Mouse (Mus musculus): ENCODE measurements around the gene Ypel1. TPM values are rescaled to one million over a fixed set of nuclear protein-coding genes. Genes with fewer than 3 reads are reported as not detected.

The Ypel1 gene
- polyA plus RNA-seq, 2 experiments, result 20.3 to 36.9 TPM

DNA sequence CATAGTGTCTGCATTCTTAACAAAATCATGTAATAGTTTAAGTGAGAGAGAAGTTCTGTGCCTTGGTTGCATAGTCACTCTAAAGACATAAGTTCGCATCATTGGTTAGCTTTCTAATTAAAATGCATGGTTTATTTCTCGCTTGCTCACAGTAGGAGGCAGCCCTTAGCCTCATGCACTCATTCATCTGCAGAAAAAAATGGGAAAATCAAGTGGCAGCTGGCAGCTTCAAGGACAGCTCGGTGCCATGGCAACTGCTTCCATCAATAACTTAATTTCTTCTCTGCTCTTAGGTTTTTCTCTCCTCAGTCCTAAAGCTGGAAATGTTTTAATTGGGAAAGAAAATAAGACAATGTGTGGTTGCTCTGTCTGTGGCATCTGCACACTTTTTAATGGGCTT lies 13.9 kb upstream of the Ypel1 start:
- no peak overlapping the region for H3K9ac ChIP-seq (ENCODE audit: low read depth, low read length, severe bottlenecking)
- WGBS, result 76% methylated on average over 3 of the region's 3 CpGs
- H3K4me1 ChIP-seq (ENCODE audit: control insufficient read depth, insufficient read depth, low read length), result no peaks in the 10 kb centered on the region
- no peak for TF ChIP-seq POLR2A (IDR thresholded peaks at IDR 0.05; ENCODE audit: borderline replicate concordance, extremely low read depth, insufficient read depth, insufficient read length)
- H3K4me3 ChIP-seq (replicated peaks; ENCODE audit: low read length), result no peak overlapping the region
- H3K4me2 ChIP-seq (replicated peaks; ENCODE audit: low read depth, low read length, severe bottlenecking), result no peak overlapping the region
- no peaks in the 10 kb centered on the region for H3K27me3 ChIP-seq (ENCODE audit: control insufficient read depth, insufficient read depth, low read length)
- no peak overlapping the region for H3K27ac ChIP-seq (replicated peaks; ENCODE audit: low read depth, low read length)
- ATAC-seq (ENCODE audit: low FRiP score, low read depth) (no peak), DNase-seq (ENCODE audit: low spot score) (no peak)
- H3K9me3 ChIP-seq (ENCODE audit: control insufficient read depth, low read length), result no peaks in the 10 kb centered on the region
- H3K36me3 ChIP-seq (ENCODE audit: control insufficient read depth, insufficient read depth, low read length), result no peaks in the 10 kb centered on the region

DNA sequence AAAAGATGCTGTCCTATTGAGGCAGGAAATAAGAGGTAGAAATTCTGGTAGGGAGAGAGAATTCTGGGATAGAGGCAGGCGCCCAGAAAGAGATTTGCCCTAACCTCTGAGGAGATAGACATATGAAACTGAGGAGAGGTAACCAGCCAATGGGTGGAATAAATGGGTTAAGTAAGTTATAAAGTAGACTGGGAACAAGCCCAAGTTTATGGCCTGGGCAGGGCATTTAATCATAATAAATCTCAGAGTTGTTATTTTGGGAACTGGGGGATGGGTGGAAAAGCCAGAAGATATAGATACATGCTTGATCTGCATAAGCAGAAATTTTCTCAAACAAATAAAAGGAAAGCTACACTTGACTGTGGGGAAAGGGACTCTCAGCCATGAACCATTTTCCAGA lies 7.2 kb upstream of the Ypel1 start:
- DNase-seq (ENCODE audit: low spot score) (no peak), ATAC-seq (ENCODE audit: low FRiP score, low read depth) (no peak)
- Histone ChIP-seq H3K27me3 (ENCODE audit: control insufficient read depth, insufficient read depth, low read length) (no peaks in the 10 kb centered on the region), H3K4me1 (ENCODE audit: control insufficient read depth, insufficient read depth, low read length) (0 out of 2 replicates have a peak, but pooled peaks cover 2% of the 10 kb centered on the region), H3K4me2 (replicated peaks; ENCODE audit: low read depth, low read length, severe bottlenecking) (no peak overlapping the region), H3K27ac (replicated peaks; ENCODE audit: low read depth, low read length) (no peak overlapping the region), H3K36me3 (ENCODE audit: control insufficient read depth, insufficient read depth, low read length) (no peaks in the 10 kb centered on the region), H3K4me3 (replicated peaks; ENCODE audit: low read length) (no peak overlapping the region), H3K9me3 (ENCODE audit: control insufficient read depth, low read length) (no peaks in the 10 kb centered on the region), H3K9ac (ENCODE audit: low read depth, low read length, severe bottlenecking) (no peak overlapping the region)
- no peak for TF ChIP-seq POLR2A (IDR thresholded peaks at IDR 0.05; ENCODE audit: borderline replicate concordance, extremely low read depth, insufficient read depth, insufficient read length)
- 62% methylated on average over 1 of the region's 1 CpGs for WGBS

- no peaks in the 10 kb centered on the region for H3K36me3 ChIP-seq (ENCODE audit: control insufficient read depth, insufficient read depth, low read length)
- H3K4me1 ChIP-seq (ENCODE audit: control insufficient read depth, insufficient read depth, low read length), result peaks cover 4% of the 10 kb centered on the region
- ATAC-seq (ENCODE audit: low FRiP score, low read depth) (no peak), DNase-seq (ENCODE audit: low spot score) (no peak)
- no peaks in the 10 kb centered on the region for H3K9me3 ChIP-seq (ENCODE audit: control insufficient read depth, low read length)
- no peak overlapping the region for H3K27ac ChIP-seq (replicated peaks; ENCODE audit: low read depth, low read length)
- no peak overlapping the region for H3K4me2 ChIP-seq (replicated peaks; ENCODE audit: low read depth, low read length, severe bottlenecking)
- no peak for TF ChIP-seq POLR2A (IDR thresholded peaks at IDR 0.05; ENCODE audit: borderline replicate concordance, extremely low read depth, insufficient read depth, insufficient read length)
- H3K9ac ChIP-seq (ENCODE audit: low read depth, low read length, severe bottlenecking), result no peak overlapping the region
- WGBS, result 88% methylated on average over 2 of the region's 2 CpGs
- no peaks in the 10 kb centered on the region for H3K27me3 ChIP-seq (ENCODE audit: control insufficient read depth, insufficient read depth, low read length)
- H3K4me3 ChIP-seq (replicated peaks; ENCODE audit: low read length), result no peak overlapping the region
Observed at GRCm38 (mm10) chr16:17067552-17067951, 1.9 kb upstream of the Ypel1 start.

- Histone ChIP-seq H3K4me1 (ENCODE audit: control insufficient read depth, insufficient read depth, low read length) (peaks cover 4% of the 10 kb centered on the region), H3K9me3 (ENCODE audit: control insufficient read depth, low read length) (peaks cover 1% of the 10 kb centered on the region; the same call in 1 of the 2 replicates), H3K27ac (replicated peaks; ENCODE audit: low read depth, low read length) (no peak overlapping the region), H3K27me3 (ENCODE audit: control insufficient read depth, insufficient read depth, low read length) (no peaks in the 10 kb centered on the region), H3K9ac (ENCODE audit: low read depth, low read length, severe bottlenecking) (peak overlapping the region; percentile 87; the same call in 1 of the 2 replicates), H3K36me3 (ENCODE audit: control insufficient read depth, insufficient read depth, low read length) (peaks cover 9% of the 10 kb centered on the region; the same call in 1 of the 2 replicates), H3K4me3 (replicated peaks; ENCODE audit: low read length) (peak overlapping the region; percentile 78), H3K4me2 (replicated peaks; ENCODE audit: low read depth, low read length, severe bottlenecking) (peak overlapping the region; percentile 73)
- no peak for TF ChIP-seq POLR2A (IDR thresholded peaks at IDR 0.05; ENCODE audit: borderline replicate concordance, extremely low read depth, insufficient read depth, insufficient read length)
- ATAC-seq (ENCODE audit: low FRiP score, low read depth) (no peak), DNase-seq (ENCODE audit: low spot score) (no peak)
- WGBS, result 50% methylated on average over 6 of the region's 6 CpGs
Observed at GRCm38 (mm10) chr16:17070716-17071115, 1.2 kb downstream of the Ypel1 start.

- Histone ChIP-seq H3K4me3 (replicated peaks; ENCODE audit: low read length) (no peak overlapping the region), H3K4me2 (replicated peaks; ENCODE audit: low read depth, low read length, severe bottlenecking) (no peak overlapping the region), H3K36me3 (ENCODE audit: control insufficient read depth, insufficient read depth, low read length) (peaks cover 20% of the 10 kb centered on the region; the same call in 1 of the 2 replicates), H3K27ac (replicated peaks; ENCODE audit: low read depth, low read length) (no peak overlapping the region), H3K27me3 (ENCODE audit: control insufficient read depth, insufficient read depth, low read length) (no peaks in the 10 kb centered on the region), H3K9me3 (ENCODE audit: control insufficient read depth, low read length) (peaks cover 3% of the 10 kb centered on the region; the same call in 1 of the 2 replicates), H3K4me1 (ENCODE audit: control insufficient read depth, insufficient read depth, low read length) (peaks cover 4% of the 10 kb centered on the region), H3K9ac (ENCODE audit: low read depth, low read length, severe bottlenecking) (no peak overlapping the region)
- 91% methylated on average over 7 of the region's 7 CpGs for WGBS
- no peak for DNase-seq (ENCODE audit: low spot score)
- ATAC-seq (ENCODE audit: low FRiP score, low read depth), result no peak
- no peak for TF ChIP-seq POLR2A (IDR thresholded peaks at IDR 0.05; ENCODE audit: borderline replicate concordance, extremely low read depth, insufficient read depth, insufficient read length)
Observed at GRCm38 (mm10) chr16:17073000-17073399, 3.5 kb downstream of the Ypel1 start.

DNA sequence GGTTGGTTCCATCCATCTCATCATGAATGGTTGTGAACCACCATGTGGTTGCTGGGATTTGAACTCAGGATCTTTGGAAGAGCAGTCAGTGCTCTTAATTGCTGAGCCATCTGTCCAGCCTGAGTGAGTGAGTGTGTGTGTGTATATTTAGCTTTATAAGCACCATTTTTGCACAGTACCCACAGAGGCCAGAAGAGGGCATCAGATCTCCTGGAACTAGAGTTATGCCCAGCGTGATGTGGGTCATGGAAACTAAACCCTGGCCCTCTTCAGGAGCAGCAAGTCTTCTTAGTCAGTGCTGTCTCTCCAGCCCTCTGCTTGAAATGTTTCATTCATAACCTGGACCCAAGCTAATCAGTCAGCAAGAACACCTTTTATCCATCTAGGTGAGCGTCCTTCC lies 6.8 kb downstream of the Ypel1 start:
- Histone ChIP-seq H3K36me3 (ENCODE audit: control insufficient read depth, insufficient read depth, low read length) (peaks cover 35% of the 10 kb centered on the region), H3K27me3 (ENCODE audit: control insufficient read depth, insufficient read depth, low read length) (no peaks in the 10 kb centered on the region), H3K4me1 (ENCODE audit: control insufficient read depth, insufficient read depth, low read length) (no peaks in the 10 kb centered on the region), H3K9me3 (ENCODE audit: control insufficient read depth, low read length) (peaks cover 3% of the 10 kb centered on the region; the same call in 1 of the 2 replicates), H3K4me3 (replicated peaks; ENCODE audit: low read length) (no peak overlapping the region), H3K4me2 (replicated peaks; ENCODE audit: low read depth, low read length, severe bottlenecking) (no peak overlapping the region), H3K27ac (replicated peaks; ENCODE audit: low read depth, low read length) (no peak overlapping the region), H3K9ac (ENCODE audit: low read depth, low read length, severe bottlenecking) (no peak overlapping the region)
- WGBS, result 96% methylated on average over 2 of the region's 2 CpGs
- ATAC-seq (ENCODE audit: low FRiP score, low read depth), result no peak
- no peak for DNase-seq (ENCODE audit: low spot score)
- no peak for TF ChIP-seq POLR2A (IDR thresholded peaks at IDR 0.05; ENCODE audit: borderline replicate concordance, extremely low read depth, insufficient read depth, insufficient read length)

All from limb, embryonic 14.5 days (tissue).